Mouse (Mus musculus) MEL (cell line): ENCODE data around the gene Igfals. TPM values are rescaled to one million over a fixed set of nuclear protein-coding genes. Genes with fewer than 3 reads are reported as not detected.

Experiments
- DNase-seq: peaks from one replicate; pipeline ENCODE4 v3.0.0; 2011; ENCODE audit warnings: low read depth, low spot score
- H3K27ac ChIP-seq: 2 replicates; pipeline ENCODE4 v1.5.1; 2012; ENCODE audit warnings: low read depth, mild to moderate bottlenecking, control low read depth, low read length, moderate library complexity; ENCODE audit not compliant: control insufficient read depth
- H3K27me3 ChIP-seq, 2 experiments: fragments of 150-350 bp in 1 of 2; sonication (generic) in 1 of 2; 2 replicates each; pipeline ENCODE4 v1.6.1; 2012; ENCODE audit warnings: low read length in 2 of 2, mild to moderate bottlenecking in 2 of 2, improper control_type of control experiment in 1 of 2, moderate library complexity in 1 of 2; ENCODE audit not compliant: insufficient read depth in 2 of 2, control insufficient read depth in 1 of 2
- H3K36me3 ChIP-seq, 2 experiments: 2 replicates each; pipeline ENCODE4 v1.6.1; 2012 to 2014; ENCODE audit warnings: low read length in 2 of 2, improper control_type of control experiment in 1 of 2, inconsistent platforms in 1 of 2, mild to moderate bottlenecking in 1 of 2; ENCODE audit not compliant: insufficient read depth in 2 of 2, control insufficient read depth in 1 of 2
- H3K4me1 ChIP-seq, 2 experiments: fragments of 150-350 bp in 1 of 2; sonication (generic) in 1 of 2; 2 replicates each; pipeline ENCODE4 v1.6.1; 2012; ENCODE audit warnings: low read length in 2 of 2, improper control_type of control experiment in 1 of 2, mild to moderate bottlenecking in 1 of 2; ENCODE audit not compliant: insufficient read depth in 2 of 2, control insufficient read depth in 1 of 2
- H3K4me3 ChIP-seq, 2 experiments: fragments of 150-350 bp in 1 of 2; sonication (generic) in 1 of 2; 2 replicates each; pipeline ENCODE4 v1.5.1; 2012; ENCODE audit warnings: low read depth in 2 of 2, low read length in 2 of 2, mild to moderate bottlenecking in 2 of 2, moderate library complexity in 2 of 2, control low read depth in 1 of 2, improper control_type of control experiment in 1 of 2; ENCODE audit not compliant: control insufficient read depth in 1 of 2, insufficient read depth in 1 of 2
- H3K79me2 ChIP-seq: 2 replicates; pipeline ENCODE4 v1.6.1; 2012; ENCODE audit warnings: mild to moderate bottlenecking, low read length, moderate library complexity; ENCODE audit not compliant: control insufficient read depth, poor library complexity, insufficient read depth
- H3K9ac ChIP-seq: 2 replicates; pipeline ENCODE4 v1.6.1; 2012; ENCODE audit warnings: low read depth, mild to moderate bottlenecking, control low read depth, low read length, moderate library complexity; ENCODE audit not compliant: control insufficient read depth, poor library complexity, severe bottlenecking
- H3K9me3 ChIP-seq: fragments of 150-350 bp; sonication (generic); replicated peaks from 2 replicates; pipeline ENCODE4 v1.6.1; 2012; ENCODE audit warnings: mild to moderate bottlenecking, low read length, improper control_type of control experiment, moderate library complexity; ENCODE audit not compliant: insufficient read depth
- BHLHE40 ChIP-seq: IDR thresholded peaks from 2 replicates; pipeline ENCODE4 v1.6.1; 2012; ENCODE audit warnings: low read depth, mild to moderate bottlenecking, inconsistent platforms, low read length, improper control_type of control experiment, borderline replicate concordance
- CHD1 ChIP-seq: IDR thresholded peaks from 2 replicates; pipeline ENCODE4 v1.6.1; 2012; ENCODE audit warnings: low read depth, mild to moderate bottlenecking, inconsistent platforms, low read length, improper control_type of control experiment
- E2F4 ChIP-seq: IDR thresholded peaks from 2 replicates; pipeline ENCODE4 v1.6.1; 2011; ENCODE audit warnings: low read depth, low read length, improper control_type of control experiment, borderline replicate concordance
- ELF1 ChIP-seq: IDR thresholded peaks from 2 replicates; pipeline ENCODE4 v1.6.1; 2014; ENCODE audit warnings: low read depth, mild to moderate bottlenecking, inconsistent platforms, low read length, improper control_type of control experiment, moderate library complexity
- EP300 ChIP-seq, 2 experiments: IDR thresholded peaks; 2 replicates each; pipeline ENCODE4 v1.6.1; 2011; ENCODE audit warnings: improper control_type of control experiment in 2 of 2, low read length in 2 of 2, low read depth in 1 of 2, mild to moderate bottlenecking in 1 of 2
- GABPA ChIP-seq: IDR thresholded peaks from 2 replicates; pipeline ENCODE4 v1.6.1; 2012; ENCODE audit warnings: low read depth, mild to moderate bottlenecking, inconsistent platforms, low read length, improper control_type of control experiment, moderate library complexity
- GATA1 ChIP-seq: IDR thresholded peaks from 2 replicates; pipeline ENCODE4 v1.6.1; 2011; ENCODE audit warnings: low read depth, low read length, improper control_type of control experiment
- KAT2A ChIP-seq: conservative IDR thresholded peaks from 2 replicates; pipeline ENCODE4 v1.6.1; 2012; ENCODE audit warnings: low read depth, low read length, improper control_type of control experiment, inconsistent platforms
- MAZ ChIP-seq: IDR thresholded peaks from 2 replicates; pipeline ENCODE4 v1.6.1; 2012; ENCODE audit warnings: low read depth, mild to moderate bottlenecking, inconsistent platforms, low read length, improper control_type of control experiment
- MYC ChIP-seq: IDR thresholded peaks from 2 replicates; pipeline ENCODE4 v1.6.1; 2011; ENCODE audit warnings: low read depth, mild to moderate bottlenecking, low read length, improper control_type of control experiment, moderate library complexity
- POLR2A ChIP-seq, 2 experiments: IDR thresholded peaks; 2 replicates each; pipeline ENCODE4 v1.6.1; 2011 to 2012; ENCODE audit warnings: low read length in 2 of 2, mild to moderate bottlenecking in 2 of 2, control low read depth in 1 of 2, improper control_type of control experiment in 1 of 2, low read depth in 1 of 2, moderate library complexity in 1 of 2; ENCODE audit not compliant: control insufficient read depth in 1 of 2, insufficient read depth in 1 of 2, poor library complexity in 1 of 2
- POLR2AphosphoS2 ChIP-seq: IDR thresholded peaks from 2 replicates; pipeline ENCODE4 v1.6.1; 2011; ENCODE audit warnings: low read length, improper control_type of control experiment
- TCF12 ChIP-seq: IDR thresholded peaks from 2 replicates; pipeline ENCODE4 v1.6.1; 2014; ENCODE audit warnings: low read depth, mild to moderate bottlenecking, inconsistent platforms, low read length, improper control_type of control experiment, moderate library complexity
- UBTF ChIP-seq: IDR thresholded peaks from 2 replicates; pipeline ENCODE4 v1.6.1; 2012; ENCODE audit warnings: low read depth, mild to moderate bottlenecking, inconsistent platforms, low read length, improper control_type of control experiment, moderate library complexity, borderline replicate concordance; ENCODE audit not compliant: insufficient read depth
- USF1 ChIP-seq: IDR thresholded peaks from 2 replicates; pipeline ENCODE4 v1.6.1; 2014; ENCODE audit warnings: low read depth, mild to moderate bottlenecking, inconsistent platforms, low read length, improper control_type of control experiment, moderate library complexity
- ZC3H11A ChIP-seq: IDR thresholded peaks from 2 replicates; pipeline ENCODE4 v1.6.1; 2012; ENCODE audit warnings: low read depth, mild to moderate bottlenecking, inconsistent platforms, low read length, improper control_type of control experiment
- ZKSCAN1 ChIP-seq: IDR thresholded peaks from 2 replicates; pipeline ENCODE4 v1.6.1; 2012; ENCODE audit warnings: low read depth, mild to moderate bottlenecking, inconsistent platforms, low read length, improper control_type of control experiment, moderate library complexity
- ZMIZ1 ChIP-seq: IDR thresholded peaks from 2 replicates; pipeline ENCODE4 v1.6.1; 2012; ENCODE audit warnings: low read depth, mild to moderate bottlenecking, inconsistent platforms, low read length, improper control_type of control experiment, moderate library complexity
- polyA plus RNA-seq, 2 experiments: library from polyadenylated mRNA; stranded (reverse) in 1 of 2; unstranded in 1 of 2; fragments of >175 nt in 1 of 2; fragments of >200 nt in 1 of 2; gene quantifications; 2 replicates each; pipeline versions ENCODE4 v1.2.1 to v1.2.4; 2012; ENCODE audit warnings: low replicate concordance in 2 of 2, low read depth in 1 of 2; ENCODE audit not compliant: insufficient read length in 2 of 2, insufficient read depth in 1 of 2, missing spikeins in 1 of 2
- total RNA-seq: library from RNA; depleted of rRNA; stranded (reverse); fragments of 300-350 nt; gene quantifications from 2 replicates; pipeline ENCODE4 v1.2.3, GENCODE M21; 2012

Gene Igfals
- total and polyA plus RNA-seq, 3 experiments = 0.04 TPM; not detected in 2

DNA sequence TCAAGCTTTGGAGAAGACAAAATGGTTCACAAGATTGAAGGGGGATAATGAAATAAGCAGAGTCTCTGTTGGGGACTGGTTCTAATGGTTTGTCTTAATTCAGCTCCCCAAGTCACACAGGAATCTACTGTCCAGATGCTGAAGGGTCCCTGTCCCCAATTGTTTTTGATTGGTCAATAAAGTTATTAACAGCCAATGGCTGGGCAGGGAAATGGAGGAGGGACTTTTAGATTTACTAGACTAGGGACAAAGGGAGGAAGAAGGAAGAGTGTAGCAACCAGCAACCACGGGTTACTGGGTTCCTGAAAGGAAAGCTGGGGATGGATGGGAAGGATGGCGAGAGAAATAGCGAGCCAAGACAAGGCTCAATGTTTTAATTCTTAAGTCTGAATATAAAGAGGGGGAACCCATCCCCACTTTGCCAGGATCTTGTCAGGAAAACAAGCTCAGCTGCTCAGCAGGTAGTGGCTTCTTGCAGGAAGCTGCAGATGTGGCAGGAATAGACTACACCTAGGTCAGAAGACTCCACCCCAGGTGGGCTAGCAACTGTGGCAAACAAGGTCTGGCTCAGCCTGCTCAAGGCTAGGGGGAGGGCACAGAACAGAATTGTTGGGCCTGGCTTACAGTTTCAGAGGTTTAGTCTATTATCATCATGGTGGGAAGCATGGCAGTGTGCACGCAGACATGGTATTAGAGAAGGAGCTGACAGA lies 8.1 kb downstream of the Igfals start:
- Histone ChIP-seq H3K27ac (no peak overlapping the region), H3K36me3 (no peaks in the 10 kb centered on the region), H3K4me1 (no peaks in the 10 kb centered on the region), H3K27me3 (peaks cover 1 to 2% of the 10 kb centered on the region in 2 experiments; a peak in 3 of 4 replicates), H3K9ac (no peak overlapping the region), H3K4me3 (no peak overlapping the region), H3K9me3 (no peaks in the 10 kb centered on the region), H3K79me2 (no peaks in the 10 kb centered on the region)
- TF ChIP-seq ZC3H11A = no peak
- no peak for TF ChIP-seq GATA1
- TF ChIP-seq KAT2A = no peak
- no peak for TF ChIP-seq ZKSCAN1
- TF ChIP-seq POLR2AphosphoS2 = no peak
- TF ChIP-seq GABPA = no peak
- TF ChIP-seq POLR2A (IDR thresholded peaks at IDR 0.05; ENCODE audit: control insufficient read depth in 1 of 2, insufficient read depth in 1 of 2, low read depth in 1 of 2, low read length in 2 of 2, poor library complexity in 1 of 2) = no peak
- no peak for TF ChIP-seq BHLHE40
- no peak for TF ChIP-seq ELF1
- TF ChIP-seq UBTF = no peak
- DNase-seq = no peak

- H3K27ac ChIP-seq = no peak overlapping the region
- no peaks in the 10 kb centered on the region for H3K36me3 ChIP-seq
- H3K4me1 ChIP-seq = no peaks in the 10 kb centered on the region
- H3K9ac ChIP-seq = no peak overlapping the region
- H3K79me2 ChIP-seq = no peaks in the 10 kb centered on the region
- DNase-seq = no peak
- no peaks in the 10 kb centered on the region for H3K9me3 ChIP-seq
- peaks cover 1 to 2% of the 10 kb centered on the region in 2 experiments; a peak in 3 of 4 replicates for H3K27me3 ChIP-seq
- no peak overlapping the region for H3K4me3 ChIP-seq
- TF ChIP-seq KAT2A = no peak
- TF ChIP-seq ZMIZ1 = no peak
- no peak for TF ChIP-seq MAZ
- no peak for TF ChIP-seq CHD1
- no peak for TF ChIP-seq USF1
- TF ChIP-seq EP300 (IDR thresholded peaks at IDR 0.05; ENCODE audit: low read depth in 1 of 2, low read length in 2 of 2) = no peak
- TF ChIP-seq MYC = no peak
- TF ChIP-seq E2F4 = no peak
- no peak for TF ChIP-seq TCF12
These were observed 8.6 kb downstream of the Igfals start for GRCm38 (mm10) chr17:24874405-24874745.
